Mouse (Mus musculus): ENCODE measurements around the gene Dock1.

DNA sequence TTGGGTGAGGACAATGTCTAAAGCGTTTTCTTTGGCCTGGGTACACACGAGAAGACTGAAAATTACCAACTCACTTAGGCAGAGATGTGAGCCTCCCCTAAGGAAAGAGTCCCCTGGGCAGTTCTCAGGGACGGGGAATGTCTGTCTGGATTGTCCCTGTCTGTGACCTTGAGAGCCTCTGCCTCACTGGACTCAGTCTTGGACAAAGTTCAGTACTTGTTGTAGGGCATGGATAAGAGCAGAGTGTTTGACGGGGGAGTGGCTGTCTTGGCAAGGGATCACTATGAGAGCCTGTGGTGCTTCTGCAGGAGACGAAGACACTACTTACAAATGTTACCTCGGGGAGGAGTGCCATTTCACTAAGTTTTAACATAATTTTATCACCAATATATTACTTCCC is 210.0 kb downstream of the Dock1 start:
- TF ChIP-seq CTCF (IDR thresholded peaks at IDR 0.05) (no peak), EP300 (IDR thresholded peaks at IDR 0.05) (no peak)

All from lung, postnatal 0 days (tissue).